13 mouse cellular contexts compared by ENCODE assay signal in genomic region chr2:57614587-57614991, GRCm38 (mm10).
DNase-seq lines count a peak whose midpoint lies in the region; ATAC-seq and TF ChIP-seq lines count a peak whose summit lies in the region.
"Had no signal": no experiment of that assay in that cellular context is flagged by ENCODE, and none has a peak within 500 bp of the region (broad histone marks: within the 10 kb centered on the region; RNA-seq: fewer than 3 reads in every experiment).

No protein-coding gene starts in this region.

- no peaks in the 10 kb centered on the region for H3K4me1 ChIP-seq in embryonic facial prominence, embryonic 14.5 days (ENCODE audit: control insufficient read depth, insufficient read depth, low read length)
- H3K4me1 ChIP-seq in hindbrain, embryonic 15.5 days (replicated peaks): peaks cover 25% of the 10 kb centered on the region
- peaks cover 20% of the 10 kb centered on the region for H3K4me1 ChIP-seq in neural tube, embryonic 13.5 days (replicated peaks)
- H3K4me1 ChIP-seq: heart, embryonic 13.5 days had no signal

- 58% methylated on average over 12 of the region's 12 CpGs for WGBS in embryonic facial prominence, embryonic 14.5 days
- 21% methylated on average over 12 of the region's 12 CpGs for WGBS in hindbrain, embryonic 15.5 days
- 29% methylated on average over 12 of the region's 12 CpGs for WGBS in neural tube, embryonic 13.5 days

- H3K27ac ChIP-seq in layer of hippocampus, adult 2 months: peak overlapping the region; percentile 87
- no peak overlapping the region for H3K27ac ChIP-seq in embryonic facial prominence, embryonic 14.5 days (replicated peaks; ENCODE audit: low read depth, low read length)
- no peak overlapping the region; the same call in 1 of the 2 replicates for H3K27ac ChIP-seq in hindbrain, embryonic 15.5 days (replicated peaks)
- H3K27ac ChIP-seq in neural tube, embryonic 13.5 days (replicated peaks): 0 out of 2 replicates have a peak overlapping the region, but pooled peaks have one; percentile 20
- no peak overlapping the region for H3K27ac ChIP-seq in gastrocnemius, adult 2 months
- H3K27ac ChIP-seq: heart, embryonic 13.5 days had no signal

- H3K4me2 ChIP-seq in embryonic facial prominence, embryonic 14.5 days (ENCODE audit: low read depth, low read length): no peak overlapping the region
- peak overlapping the region; percentile 53 for H3K4me2 ChIP-seq in hindbrain, embryonic 15.5 days
- peak overlapping the region; percentile 53 for H3K4me2 ChIP-seq in neural tube, embryonic 13.5 days
- H3K4me2 ChIP-seq: heart, embryonic 13.5 days had no signal

- peak; percentile 77; the same call in 1 of the 2 replicates for ATAC-seq in embryonic facial prominence, embryonic 14.5 days (ENCODE audit: low read depth)
- peak; percentile 76; the same call in 1 of the 2 replicates for ATAC-seq in hindbrain, embryonic 15.5 days (ENCODE audit: low FRiP score, low read depth)
- ATAC-seq in neural tube, embryonic 13.5 days (ENCODE audit: low read depth): peak; percentile 33; the same call in 1 of the 2 replicates

- no peaks in the 10 kb centered on the region for H3K36me3 ChIP-seq in embryonic facial prominence, embryonic 14.5 days (ENCODE audit: control insufficient read depth, insufficient read depth, low read length)
- no peaks in the 10 kb centered on the region for H3K36me3 ChIP-seq in hindbrain, embryonic 15.5 days
- no peaks in the 10 kb centered on the region for H3K36me3 ChIP-seq in neural tube, embryonic 13.5 days
- H3K36me3 ChIP-seq: heart, embryonic 13.5 days had no signal

- no peak for TF ChIP-seq CTCF in layer of hippocampus, adult 2 months (conservative IDR thresholded peaks at IDR 0.05)
- no peak for TF ChIP-seq CTCF in gastrocnemius, adult 2 months (IDR thresholded peaks at IDR 0.05)

- intact Hi-C loops in gastrocnemius, adult 2 months (cut with DNase I): no loop called here

- peak overlapping the region; percentile 50 for H3K4me3 ChIP-seq in layer of hippocampus, adult 2 months
- H3K4me3 ChIP-seq in embryonic facial prominence, embryonic 14.5 days (ENCODE audit: low read depth, low read length): no peak overlapping the region
- H3K4me3 ChIP-seq in hindbrain, embryonic 15.5 days: peak overlapping the region; percentile 28
- H3K4me3 ChIP-seq in neural tube, embryonic 13.5 days: peak overlapping the region; percentile 19
- no peak overlapping the region for H3K4me3 ChIP-seq in gastrocnemius, adult 2 months
- H3K4me3 ChIP-seq: heart, embryonic 13.5 days had no signal

- no peaks in the 10 kb centered on the region for H3K9me3 ChIP-seq in embryonic facial prominence, embryonic 14.5 days (ENCODE audit: control insufficient read depth, low read length)
- H3K9me3 ChIP-seq in hindbrain, embryonic 15.5 days: no peaks in the 10 kb centered on the region
- H3K9me3 ChIP-seq in neural tube, embryonic 13.5 days: no peaks in the 10 kb centered on the region
- H3K9me3 ChIP-seq: heart, embryonic 13.5 days had no signal

- DNase-seq in layer of hippocampus, adult 2 months (ENCODE audit: low spot score in 2 of 2): no peak
- DNase-seq in layer of hippocampus, adult 11-12 months (ENCODE audit: low spot score): no peak
- peak; percentile 29 for DNase-seq in embryonic facial prominence, embryonic 14.5 days (ENCODE audit: low spot score)
- DNase-seq in kidney, postnatal 4 days: no peak
- DNase-seq in spleen, adult 18-20 months: no peak
- no peak for DNase-seq in gastrocnemius, adult 2 months
- DNase-seq: adrenal gland, postnatal 36 days; B cell, adult 2 months; cerebellum, adult 9-10 months; kidney, adult 18-20 months had no signal

- 0 out of 2 replicates have a peak, but pooled peaks cover 4% of the 10 kb centered on the region for H3K27me3 ChIP-seq in embryonic facial prominence, embryonic 14.5 days (replicated peaks; ENCODE audit: control insufficient read depth, insufficient read depth, low read length)
- H3K27me3 ChIP-seq in hindbrain, embryonic 15.5 days: 0 out of 2 replicates have a peak, but pooled peaks cover 4% of the 10 kb centered on the region
- peaks cover 4% of the 10 kb centered on the region; the same call in 1 of the 2 replicates for H3K27me3 ChIP-seq in neural tube, embryonic 13.5 days

- no peak overlapping the region for H3K9ac ChIP-seq in embryonic facial prominence, embryonic 14.5 days (ENCODE audit: low read depth, low read length)
- peak overlapping the region; percentile 10; the same call in 1 of the 2 replicates for H3K9ac ChIP-seq in hindbrain, embryonic 15.5 days
- H3K9ac ChIP-seq in neural tube, embryonic 13.5 days: peak overlapping the region; percentile 38; the same call in 1 of the 2 replicates
- H3K9ac ChIP-seq: heart, embryonic 13.5 days had no signal

Comparison
In these comparisons a context has a peak if more than half of its experiments do, and no peak if none do; other contexts are left out.
1. H3K27ac ChIP-seq: peak in layer of hippocampus, adult 2 months (single experiment) and neural tube, embryonic 13.5 days (single experiment); none in embryonic facial prominence, embryonic 14.5 days (single experiment), hindbrain, embryonic 15.5 days (single experiment) and gastrocnemius, adult 2 months (single experiment).
2. H3K4me3 ChIP-seq: peak in layer of hippocampus, adult 2 months (single experiment), hindbrain, embryonic 15.5 days (single experiment) and neural tube, embryonic 13.5 days (single experiment); none in embryonic facial prominence, embryonic 14.5 days (single experiment) and gastrocnemius, adult 2 months (single experiment).
3. Peak in every context shown above with its lines, with median percentiles within 50 percentile points of each other: ATAC-seq.